Mouse (Mus musculus) thymus, adult 18-20 months (tissue): ENCODE measurements around the gene Arsb.
"Not testable (repeated sequence)": the region's sequence is repeated elsewhere in the genome, so short reads cannot be mapped to it uniquely, and the experiment has no call there.

Experiments
- DNase-seq, 2 experiments: peaks; one replicate each; pipeline ENCODE4 v3.0.0; 2022; ENCODE audit warnings: mixed read lengths in 2 of 2

Gene Arsb

DNA sequence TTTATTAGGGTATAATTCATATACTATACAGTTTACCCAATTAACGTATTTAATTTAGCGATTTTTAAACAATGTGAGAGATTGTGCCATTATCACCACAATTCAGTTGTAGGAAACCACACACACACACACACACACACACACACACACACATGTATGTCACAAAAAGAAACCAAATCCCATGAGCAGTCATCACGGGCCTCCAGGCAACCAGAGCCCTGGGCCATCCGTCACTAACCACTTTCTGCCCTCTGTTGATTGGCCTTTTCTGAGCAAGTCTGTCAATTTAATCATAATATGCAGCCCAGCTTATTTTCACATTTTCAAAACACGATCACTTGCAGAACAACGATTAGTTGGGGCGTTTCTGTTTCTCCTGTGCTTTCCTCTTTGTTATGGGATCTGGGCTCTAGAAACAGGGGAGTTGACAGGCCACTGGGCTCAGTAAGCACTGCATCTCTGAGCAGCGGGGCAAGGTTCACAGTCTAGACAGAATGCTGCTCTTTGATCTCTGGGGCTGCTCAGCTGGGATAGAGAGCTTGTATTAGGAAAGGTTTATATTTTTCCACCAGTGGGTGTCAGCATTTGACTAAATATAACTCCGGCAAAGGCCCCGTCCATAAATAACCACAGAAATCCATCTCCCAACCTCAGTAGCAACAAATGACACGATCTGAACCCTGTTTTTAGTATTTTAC lies 21.7 kb downstream of the Arsb start:
- no peak for DNase-seq

DNA sequence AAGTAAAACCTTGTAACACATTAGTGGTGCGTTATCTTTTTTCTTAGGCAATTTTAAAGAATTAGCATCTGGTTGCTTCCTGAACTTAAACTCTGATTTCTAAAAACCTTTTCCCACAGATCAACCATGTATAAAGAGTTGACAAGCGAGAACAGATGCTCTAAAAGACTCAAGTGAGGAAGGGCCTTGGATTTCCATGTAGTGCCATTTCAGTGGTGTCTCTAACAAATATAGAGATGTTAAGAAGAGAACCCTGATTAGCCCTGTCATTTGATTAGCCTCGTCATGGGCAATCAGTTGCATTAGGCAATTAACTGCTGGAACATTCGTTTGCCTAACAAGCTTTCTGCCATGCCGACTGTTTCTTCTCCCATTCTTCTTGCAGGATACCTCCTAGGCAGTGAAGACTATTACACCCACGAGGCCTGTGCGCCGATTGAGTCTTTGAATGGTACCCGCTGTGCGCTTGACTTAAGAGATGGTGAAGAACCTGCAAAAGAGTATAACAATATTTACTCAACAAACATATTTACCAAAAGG lies 22.3 kb downstream of the Arsb start:
- no peak for DNase-seq

DNA sequence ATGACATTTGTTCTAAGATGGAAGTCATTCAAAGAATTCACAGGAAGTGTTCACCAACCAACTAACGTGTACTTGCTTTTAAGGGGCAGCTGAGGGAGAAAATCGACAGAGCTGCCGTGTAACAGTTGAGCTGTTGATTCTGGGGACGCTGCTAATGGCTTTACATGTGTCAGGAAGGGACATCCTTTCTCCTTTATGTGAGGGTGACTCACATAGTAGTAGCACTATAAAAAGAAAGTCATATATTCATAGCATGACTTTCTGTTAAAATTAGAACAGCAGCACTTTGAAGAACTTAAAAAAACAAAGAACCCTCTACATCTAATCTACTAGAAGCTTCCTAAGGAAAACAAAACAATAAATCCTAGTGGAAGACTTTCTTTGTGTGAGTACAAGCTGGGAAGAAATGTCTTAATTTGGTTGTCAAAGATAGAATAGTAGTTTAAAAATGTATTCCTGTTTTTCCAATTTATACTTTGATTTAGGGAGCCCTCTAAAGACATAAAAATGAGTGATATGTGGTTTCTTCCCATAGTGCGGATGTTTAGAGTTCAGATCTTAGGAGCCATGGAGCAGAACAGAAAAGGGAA lies 25.7 kb downstream of the Arsb start:
- no peak for DNase-seq

DNA sequence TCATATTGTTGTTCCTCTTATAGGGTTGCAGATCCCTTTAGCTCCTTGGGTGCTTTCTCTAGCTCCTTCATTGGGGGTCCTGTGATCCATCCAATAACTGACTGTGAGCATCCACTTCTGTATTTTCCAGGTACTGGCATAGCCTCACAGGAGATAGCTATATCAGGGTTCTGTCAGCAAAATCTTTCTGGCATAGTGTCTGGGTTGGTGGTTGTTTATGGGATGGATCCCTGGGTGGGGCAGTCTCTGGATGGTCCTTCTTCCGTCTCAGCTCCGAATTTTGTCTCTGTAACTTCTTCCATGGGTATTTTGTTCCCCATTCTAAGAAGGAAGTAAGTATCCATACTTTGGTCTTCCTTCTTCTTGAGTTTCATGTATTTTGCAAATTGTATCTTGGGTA lies 38.9 kb downstream of the Arsb start:
- DNase-seq: not testable (repeated sequence)

DNA sequence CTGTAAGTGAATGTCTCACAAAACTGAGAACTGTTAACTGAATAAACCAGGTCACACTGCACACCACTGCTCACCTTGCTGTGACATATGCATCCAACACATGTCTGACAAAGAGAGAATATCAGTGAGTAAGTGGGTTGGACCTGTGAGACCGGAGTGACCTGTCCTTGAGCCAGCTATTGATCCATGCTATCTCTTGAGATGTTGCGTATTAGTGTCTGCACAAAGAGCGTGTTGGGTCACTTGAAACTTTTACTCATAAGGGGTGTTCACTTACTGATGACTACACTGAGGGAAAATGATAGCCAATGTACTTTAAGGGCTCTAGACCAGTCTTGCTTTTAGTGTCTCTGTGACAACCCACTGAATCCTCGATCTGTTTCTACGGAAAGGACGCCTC lies 42.7 kb downstream of the Arsb start:
- DNase-seq: no peak

DNA sequence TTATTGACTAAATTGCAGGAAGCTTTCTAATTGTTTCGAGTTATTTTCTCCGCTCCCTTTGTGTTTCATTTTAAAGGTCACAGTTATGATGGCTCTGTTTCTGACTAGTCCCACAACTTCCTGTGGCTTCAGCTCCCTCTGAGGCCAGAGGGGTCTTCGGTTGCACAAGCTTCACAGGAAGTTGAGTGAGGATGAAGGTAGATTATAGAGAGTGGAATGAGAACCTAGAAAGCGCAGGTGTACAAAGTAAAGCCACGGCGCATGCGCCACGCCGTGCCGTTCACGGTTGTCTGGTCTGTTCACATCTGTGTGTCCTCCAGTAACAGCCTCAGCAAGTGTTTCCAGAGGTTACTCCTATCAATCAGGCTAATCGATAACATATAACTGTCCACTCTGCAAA lies 43.2 kb downstream of the Arsb start:
- DNase-seq: peak; percentile 7 to 11

DNA sequence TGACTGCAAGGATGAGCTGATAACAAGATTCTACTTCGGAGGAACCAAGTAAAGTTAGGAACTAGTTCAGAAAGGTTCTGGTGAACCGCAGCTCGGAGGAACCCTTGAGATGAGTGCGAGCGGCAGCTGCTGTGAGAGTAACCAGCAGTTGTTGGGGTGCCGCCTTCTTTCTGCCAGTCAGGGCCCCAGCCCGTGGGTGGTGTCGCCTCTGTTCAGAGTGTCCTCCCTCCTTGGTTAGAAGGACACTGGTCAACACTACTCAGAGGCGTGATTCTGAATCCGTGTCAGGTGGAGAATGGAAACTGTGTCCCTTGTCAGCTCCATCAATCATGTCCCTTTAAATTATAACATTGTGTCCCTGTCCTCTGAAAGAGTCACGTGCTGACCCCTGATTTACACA lies 43.7 kb downstream of the Arsb start:
- DNase-seq: no peak

DNA sequence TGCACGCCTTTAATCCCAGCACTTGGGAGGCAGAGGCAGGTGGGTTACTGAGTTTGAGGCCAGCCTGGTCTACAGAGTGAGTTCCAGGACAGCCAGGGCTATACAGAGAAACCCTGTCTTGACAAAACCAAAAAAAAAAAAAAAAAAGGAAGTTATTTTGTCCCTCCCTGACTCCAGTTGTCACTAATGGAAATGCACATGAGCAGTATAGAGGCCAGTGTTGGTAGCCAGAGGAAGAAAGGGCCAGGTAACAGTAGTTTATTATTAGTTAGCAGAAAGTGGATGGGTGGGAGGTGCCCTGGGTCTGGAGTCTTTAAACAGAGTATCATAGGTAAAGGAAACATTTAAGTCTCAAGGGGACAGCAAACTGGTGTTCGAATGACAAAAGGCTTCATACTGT lies 44.7 kb downstream of the Arsb start:
- no peak for DNase-seq

DNA sequence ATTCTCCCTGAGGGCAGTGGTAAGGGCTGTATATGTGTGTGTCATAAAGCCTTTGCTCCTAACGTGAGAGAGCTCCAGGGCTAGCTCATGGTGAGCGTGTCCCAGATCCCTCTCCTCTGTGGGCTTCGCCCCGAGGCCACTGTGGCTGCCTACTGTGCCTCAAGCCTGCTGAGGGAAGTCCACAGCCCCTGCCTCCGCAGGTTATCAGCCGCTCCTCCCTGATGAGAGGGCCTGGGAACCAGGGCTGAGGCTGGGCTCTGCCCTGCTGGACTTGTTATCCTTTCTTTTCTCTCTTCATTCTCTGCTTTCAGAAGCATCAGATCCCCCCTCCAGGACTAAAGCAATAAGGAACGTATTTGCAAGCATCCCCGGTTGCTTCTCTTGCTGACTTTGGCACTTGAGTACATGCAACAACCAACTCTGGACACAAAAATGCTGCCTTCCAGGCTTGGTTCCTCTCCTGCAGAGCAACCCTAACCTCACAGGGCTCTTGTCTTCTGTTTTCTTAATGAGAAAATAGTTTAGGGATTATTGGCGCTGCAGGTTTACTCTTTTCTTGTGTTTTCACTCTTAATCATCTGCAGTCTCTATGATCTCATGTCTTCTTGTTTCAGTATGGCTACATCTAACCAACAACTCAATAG lies 45.4 kb downstream of the Arsb start:
- no peak for DNase-seq

DNA sequence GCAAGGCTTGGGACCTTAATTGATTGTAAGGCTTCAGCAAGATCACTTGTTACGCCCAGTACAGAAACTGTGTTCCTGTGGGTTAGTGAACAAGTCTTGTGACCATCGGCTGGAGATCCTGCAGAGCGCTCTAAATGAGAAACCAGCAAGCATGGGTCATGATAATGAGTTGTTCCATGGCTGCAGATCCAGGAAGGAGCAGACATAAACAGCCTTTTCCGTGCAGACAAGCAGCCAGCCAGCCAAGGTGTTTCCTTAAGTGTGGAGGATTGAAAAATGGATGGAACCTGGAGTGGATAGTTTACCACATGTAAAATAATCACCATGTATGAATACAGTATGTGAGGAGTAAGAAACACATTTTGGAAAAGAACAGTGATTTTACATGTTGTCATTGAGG lies 48.7 kb downstream of the Arsb start:
- no peak for DNase-seq

DNA sequence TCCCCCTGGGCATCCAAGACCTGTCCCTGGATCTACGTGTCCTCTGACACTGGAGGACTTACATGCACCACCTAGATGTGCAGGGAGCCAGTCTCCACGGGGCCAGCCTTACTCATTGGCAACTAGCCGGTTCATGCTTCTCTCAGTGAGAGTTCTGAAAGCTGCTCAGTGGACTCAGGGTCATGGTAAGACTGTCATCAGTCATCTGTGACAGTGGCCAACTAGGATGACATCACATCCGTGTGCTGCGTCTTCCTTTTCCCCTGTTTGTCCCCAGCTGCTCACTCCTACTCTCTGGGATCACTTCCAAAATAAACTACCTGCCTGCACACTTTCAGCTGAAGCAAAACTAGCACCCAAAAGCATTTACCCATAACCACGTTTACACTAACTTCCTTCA lies 50.6 kb downstream of the Arsb start:
- no peak for DNase-seq

DNA sequence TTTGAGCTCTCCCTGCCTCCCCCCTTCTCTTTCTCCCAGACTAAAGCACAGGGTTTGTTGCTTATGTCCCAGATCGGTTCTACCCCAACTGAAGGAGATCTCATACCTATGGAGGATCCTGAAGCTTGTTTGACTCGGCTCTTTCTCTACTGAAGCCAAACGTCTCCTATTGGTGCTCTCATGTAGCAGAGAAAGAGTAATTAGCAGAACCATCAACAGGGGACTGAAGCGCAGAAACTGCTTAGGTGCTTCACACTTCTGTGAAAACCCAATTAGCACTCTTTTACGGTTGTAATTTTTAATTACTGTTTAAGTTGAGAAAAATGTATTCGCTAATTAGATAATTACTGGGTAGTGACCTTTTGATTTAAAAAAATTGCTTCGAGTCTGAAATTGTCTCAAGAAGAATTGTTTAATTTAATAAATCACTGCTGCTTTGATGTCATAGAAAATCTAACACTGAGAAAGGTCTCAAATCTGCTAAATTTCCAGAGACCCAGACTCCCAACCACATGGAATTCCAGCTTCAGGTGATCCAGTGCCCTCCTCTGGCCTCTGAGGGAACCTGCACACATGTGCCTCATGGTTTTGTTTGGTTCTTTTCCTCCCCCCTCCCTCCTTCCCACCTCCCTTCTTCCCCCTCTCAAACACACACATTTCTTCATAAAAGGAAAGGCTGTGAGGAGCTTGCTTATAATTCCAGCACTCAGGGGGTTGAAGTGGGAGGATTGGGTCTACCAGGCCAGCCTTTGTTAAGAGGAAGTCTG lies 54.5 kb downstream of the Arsb start:
- no peak for DNase-seq

DNA sequence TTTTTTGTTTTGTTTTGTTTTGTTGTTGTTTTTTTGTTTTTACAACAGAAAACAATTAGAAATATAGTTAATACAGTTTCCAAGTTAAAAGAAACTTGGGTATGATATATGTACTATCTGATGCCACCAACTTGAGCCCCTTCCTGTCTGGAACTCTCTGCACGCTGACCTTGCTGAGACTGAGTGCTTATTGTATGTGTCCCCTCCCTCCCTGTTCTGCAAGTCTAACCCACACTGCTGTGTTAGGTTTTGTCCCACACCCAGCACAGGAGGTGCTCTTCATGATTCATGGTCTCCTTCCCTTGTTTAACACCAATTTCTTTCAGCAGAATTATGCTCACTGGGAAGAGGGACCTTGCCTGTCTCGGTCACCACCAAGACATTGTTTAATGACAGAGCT lies 56.3 kb downstream of the Arsb start:
- DNase-seq: no peak

DNA sequence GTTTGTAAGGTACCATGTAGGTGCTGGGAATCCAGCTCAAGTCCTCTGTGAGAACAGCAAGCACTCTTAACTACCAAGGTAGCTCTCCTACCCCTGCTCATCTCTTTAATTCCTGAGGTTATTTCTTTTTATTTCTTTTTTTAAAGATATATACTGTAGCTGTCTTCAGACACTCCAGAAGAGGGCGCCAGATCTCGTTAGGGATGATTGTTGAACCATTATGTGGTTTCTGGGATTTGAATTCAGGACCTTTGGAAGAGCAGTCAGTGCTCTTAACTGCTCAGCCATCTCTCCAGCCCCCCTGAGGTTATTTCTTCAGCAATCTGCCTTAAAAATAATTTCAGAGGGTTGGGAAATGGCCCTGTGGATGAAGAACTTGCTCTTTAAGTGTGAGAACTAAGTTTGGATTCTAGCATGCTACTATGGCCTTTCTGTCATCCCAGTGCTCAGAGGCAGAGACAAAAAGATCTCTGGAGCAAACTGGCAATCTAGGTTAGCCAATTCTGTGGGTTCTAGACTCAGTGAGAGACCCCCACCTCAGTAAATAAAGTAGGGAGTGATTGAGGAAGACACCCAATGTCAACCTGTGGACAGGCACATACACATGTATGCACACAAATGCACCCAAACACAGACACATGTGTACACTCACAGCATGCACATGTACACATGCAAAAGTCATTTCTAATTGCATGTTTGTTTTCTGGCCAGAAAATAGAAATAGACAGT lies 58.3 kb downstream of the Arsb start:
- no peak for DNase-seq

DNA sequence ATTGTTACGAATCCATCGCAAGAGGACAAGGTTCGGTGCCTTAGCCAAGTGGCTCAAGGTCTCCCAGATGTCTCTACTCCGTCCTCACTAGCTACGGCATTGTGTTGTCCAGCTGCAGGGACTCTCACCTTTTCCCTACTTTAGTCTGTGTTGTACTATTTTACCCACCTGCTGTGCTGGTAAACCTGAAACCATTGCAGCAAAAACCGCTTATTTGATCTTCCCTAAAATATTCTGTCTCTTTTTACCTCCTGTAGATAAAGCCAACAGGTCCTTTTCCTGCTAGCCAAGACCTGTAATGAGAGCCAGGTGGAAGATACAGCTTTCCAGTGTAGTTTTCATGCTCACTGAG lies 58.8 kb downstream of the Arsb start:
- no peak for DNase-seq

DNA sequence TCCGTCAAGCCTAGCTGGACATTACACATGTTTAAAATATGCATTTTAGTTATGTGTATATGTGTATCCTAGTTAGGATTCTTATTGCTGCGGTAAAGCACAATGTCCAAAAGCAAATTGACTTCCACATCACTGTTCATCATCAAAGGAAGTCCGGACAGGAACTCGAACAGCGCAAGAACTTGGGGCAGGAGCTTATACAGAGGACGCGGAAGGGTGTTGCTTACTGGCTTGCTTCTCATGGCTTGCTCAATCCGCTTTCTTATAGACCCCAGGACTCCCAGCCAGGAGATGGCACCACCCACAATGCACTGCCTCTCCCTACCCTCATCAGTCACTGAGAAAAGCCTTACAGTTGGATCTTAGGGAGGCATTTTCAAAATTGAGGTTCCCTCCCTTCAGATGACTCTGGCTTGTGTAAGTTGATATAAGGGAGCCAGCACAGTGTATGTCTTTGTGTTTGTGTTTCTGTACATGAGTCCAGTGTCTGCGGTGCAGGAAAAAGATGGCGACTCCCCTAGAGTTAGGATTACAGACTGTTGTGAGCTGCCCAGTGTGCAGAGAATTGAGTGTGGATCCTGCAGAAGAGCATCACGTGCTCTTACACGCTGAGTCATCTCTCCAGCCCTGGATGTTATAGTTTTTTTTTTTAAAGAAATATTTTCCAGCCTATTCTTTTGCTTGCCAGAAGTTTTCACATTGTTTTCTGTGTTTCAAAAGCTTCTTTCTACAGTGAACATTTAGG lies 66.2 kb downstream of the Arsb start:
- DNase-seq: no peak

DNA sequence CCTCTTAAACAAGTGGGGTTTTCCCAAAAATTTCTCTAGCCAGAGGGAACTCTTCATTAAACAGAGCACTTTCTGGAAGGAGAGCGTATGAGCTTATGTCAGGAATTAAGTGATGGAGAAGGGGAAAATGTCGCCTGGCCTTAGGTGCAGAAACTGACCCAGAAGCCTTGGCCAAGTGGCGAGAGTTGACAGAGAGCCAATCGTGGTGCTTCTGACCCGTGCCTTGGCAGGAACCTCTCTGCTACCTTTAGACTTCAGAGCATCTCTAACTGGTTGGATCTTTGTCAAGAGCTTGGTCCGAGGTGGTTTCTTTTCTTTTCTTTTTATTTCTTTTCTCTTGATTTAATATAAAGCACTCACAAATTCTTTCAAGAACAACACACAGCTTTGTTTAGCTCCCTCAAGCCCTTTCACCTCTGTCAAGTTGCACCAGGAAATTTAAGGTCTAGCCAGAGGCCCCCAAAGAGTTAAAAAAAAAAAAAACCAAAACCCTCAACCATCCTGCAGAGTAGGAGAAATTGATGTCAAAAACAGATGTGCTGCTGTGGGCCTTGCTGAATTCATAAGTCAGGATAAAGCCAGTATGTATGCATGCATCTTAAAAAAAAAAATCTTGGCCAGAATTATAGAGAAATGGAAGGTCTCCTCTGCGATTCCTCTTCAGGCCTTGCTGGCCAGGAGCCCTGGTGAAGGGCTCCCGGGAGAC lies 67.2 kb downstream of the Arsb start:
- no peak for DNase-seq

DNA sequence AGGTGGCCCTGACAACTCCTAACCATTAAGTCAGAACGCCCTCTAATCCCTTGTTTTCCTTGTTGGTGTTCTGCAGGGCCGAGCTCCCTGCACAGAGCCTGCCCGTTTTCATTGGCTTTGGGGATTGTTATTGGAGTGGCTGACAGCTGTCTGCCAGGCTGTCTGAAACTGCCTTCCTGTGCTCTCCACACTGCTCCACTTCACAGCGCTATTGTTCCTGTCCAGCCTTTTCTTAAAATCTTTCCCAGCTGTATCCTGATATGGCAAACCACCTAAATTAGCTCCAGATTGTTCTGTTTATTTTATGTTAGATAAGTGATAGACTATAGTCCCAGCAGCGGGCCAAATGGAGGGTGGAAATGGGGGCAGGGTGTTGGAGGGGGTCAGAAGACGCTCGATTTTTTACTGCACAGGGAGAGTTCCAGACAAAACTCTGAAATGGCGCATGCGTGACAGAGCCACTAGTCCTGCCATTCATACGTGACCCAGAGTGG lies 67.8 kb downstream of the Arsb start:
- DNase-seq: no peak

DNA sequence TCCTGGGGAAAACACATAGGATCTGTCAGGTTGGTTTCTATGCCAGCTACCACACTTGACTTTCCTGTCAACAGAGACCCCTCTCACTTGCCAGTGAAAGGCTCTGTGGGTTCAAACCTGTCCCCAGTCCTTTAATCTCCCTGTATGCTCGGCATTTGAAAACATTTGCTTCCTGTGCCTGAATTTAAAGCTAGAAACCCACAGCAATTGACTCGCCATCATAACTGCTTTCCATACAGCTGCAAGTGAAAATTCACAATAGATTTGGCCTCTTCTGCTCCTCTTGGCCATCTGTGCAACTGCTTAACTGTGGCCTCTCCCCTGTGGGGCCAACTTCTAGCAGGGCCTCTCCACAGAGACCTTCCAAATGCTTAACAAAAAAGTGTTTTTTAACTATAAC lies 68.3 kb downstream of the Arsb start:
- DNase-seq: no peak

DNA sequence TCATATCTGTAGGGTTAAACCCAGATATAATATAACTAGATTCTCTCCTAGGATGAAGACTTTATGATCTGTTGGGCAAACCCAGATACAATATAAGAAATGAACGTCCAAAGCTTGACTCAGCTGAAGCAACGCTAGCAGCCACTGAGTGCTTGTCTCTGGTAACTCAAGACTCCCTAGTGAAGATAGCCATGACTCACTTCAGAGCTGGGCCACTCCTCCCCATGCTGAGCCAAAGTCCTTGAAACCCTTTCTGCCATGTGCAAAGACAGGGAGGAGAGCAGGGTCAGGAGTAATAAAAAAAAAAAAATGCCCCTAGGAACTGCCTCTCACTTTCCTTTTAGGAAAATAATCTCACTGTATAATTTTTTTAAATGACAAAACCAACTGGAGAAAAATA lies 68.7 kb downstream of the Arsb start:
- no peak for DNase-seq

DNA sequence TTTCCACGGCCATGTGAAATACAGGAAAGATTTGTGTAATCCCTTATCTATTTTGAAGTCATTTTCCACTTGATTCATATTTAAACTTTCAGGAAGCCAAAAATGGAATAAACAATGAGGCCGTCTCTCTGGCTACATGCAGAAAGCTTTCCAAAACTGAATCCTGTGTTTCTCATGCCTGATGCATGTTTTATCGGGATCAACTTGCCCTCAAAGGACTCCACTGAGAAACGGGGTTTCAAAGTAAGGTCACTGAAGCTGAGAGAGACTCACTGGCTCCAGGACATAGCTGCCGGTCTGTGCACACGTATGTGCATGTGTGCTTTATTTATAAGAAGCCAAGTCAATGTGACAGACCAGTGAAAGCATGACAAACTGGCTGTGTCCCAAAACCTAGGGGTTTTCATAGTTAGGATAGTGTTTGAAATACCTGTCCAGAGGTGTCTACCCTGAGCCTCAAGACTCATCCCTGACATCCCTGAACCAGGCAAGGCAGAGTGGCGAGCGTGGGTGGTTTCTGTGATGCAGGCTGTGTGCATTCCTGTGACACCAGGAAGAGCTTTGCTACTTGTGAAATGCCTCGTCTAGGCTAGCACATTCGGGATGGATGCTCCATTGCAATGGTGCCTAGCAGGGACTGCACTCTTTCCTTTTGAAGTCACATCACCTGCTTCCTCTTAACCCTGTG lies 75.5 kb downstream of the Arsb start:
- DNase-seq: no peak
